Mouse (Mus musculus): ENCODE measurements around the gene Rnf187. TPM values are rescaled to one million over a fixed set of nuclear protein-coding genes. Genes with fewer than 3 reads are reported as not detected.

The Rnf187 gene
- total RNA-seq, 2 experiments from 2014 or later, result 150 to 151 TPM

DNA sequence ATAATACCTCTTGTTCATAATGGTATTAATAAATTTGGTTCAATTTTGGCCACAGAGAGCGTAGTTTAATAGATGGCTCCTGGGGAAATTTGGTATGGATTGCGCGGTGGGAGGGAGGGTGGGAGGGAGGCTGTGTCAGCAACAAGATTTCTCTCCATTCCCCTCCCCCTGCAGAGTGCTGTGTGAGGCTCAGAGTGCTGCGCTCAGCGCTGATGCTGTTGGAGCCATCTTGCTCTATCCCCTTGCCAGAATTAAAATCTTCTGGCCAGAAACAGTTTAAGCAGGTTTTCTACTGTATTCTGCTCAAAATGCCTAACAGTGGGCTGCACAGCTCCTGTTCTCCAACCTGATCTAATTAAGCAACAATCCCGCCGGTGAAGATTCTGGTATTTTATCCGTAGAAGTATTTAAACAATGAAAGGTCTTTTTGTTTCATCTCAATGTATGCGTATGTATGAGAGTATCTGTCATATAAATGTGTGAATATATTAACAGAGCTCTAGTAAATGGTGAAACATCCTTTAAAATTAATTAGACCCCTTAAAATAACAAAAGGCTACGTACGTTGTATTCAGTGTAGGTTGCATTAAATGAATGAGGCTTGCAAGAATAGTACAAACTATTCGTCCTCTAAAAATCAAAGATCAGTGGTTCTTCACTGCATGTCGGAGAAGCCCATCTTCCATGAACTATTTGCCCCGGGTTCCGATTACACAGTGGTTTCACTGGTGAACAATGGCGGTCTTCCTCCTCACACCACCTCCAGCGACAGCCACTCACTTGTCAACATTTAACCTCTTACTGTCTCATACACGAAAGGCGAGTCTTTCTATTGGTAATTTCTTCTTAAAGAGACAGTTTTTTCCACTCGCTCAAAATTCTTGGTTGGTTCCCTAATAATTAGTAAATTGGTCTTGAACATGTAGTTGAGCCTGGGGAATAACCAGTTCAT lies 11.0 kb upstream of the Rnf187 start:
- intact Hi-C loops (cut with DNase I), result loop anchor here (10.0 kb wide), 1 partner anchor 275 kb away; the partner anchor contains the start of gene Arf1
- no peak for DNase-seq

DNA sequence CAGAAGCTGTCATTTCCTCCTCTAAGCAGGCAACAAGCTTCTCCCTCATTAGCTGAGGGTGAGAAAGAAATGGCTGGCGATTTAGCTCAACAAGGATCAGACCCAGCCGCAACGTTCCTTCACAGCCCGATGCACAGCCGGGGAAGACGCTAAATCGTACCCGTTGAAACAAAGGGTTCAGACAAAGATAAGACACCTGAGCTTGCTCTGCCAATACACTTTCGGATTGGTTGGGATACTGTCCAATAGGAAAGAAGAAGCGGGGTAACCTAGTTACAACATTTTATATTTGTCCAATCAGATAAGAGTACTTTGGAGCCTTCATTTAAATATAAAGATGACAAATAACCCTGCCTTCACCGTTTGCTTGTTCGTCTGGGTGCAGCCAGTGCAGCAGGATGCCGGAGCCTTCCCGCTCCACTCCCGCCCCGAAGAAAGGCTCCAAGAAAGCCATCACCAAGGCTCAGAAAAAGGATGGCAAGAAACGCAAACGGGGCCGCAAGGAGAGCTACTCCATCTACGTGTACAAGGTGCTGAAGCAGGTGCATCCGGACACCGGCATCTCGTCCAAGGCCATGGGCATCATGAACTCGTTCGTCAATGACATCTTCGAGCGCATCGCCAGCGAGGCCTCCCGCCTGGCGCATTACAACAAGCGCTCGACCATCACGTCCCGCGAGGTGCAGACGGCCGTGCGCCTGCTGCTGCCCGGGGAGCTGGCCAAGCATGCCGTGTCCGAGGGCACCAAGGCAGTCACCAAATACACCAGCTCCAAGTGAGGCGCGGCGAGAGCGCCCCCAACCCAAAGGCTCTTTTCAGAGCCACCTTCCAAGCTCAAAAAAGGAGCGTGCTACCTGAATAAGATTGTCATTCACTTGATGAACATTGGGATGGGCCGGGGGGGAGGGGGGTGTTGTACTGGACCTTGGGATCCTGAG lies 10.1 kb upstream of the Rnf187 start, which contains the start of gene Hist3h2ba:
Gene Hist3h2ba, plus strand, starts transcription at position 379 of the 938 bp plus-strand sequence.
- intact Hi-C loops (cut with DNase I), result no loop called here

DNA sequence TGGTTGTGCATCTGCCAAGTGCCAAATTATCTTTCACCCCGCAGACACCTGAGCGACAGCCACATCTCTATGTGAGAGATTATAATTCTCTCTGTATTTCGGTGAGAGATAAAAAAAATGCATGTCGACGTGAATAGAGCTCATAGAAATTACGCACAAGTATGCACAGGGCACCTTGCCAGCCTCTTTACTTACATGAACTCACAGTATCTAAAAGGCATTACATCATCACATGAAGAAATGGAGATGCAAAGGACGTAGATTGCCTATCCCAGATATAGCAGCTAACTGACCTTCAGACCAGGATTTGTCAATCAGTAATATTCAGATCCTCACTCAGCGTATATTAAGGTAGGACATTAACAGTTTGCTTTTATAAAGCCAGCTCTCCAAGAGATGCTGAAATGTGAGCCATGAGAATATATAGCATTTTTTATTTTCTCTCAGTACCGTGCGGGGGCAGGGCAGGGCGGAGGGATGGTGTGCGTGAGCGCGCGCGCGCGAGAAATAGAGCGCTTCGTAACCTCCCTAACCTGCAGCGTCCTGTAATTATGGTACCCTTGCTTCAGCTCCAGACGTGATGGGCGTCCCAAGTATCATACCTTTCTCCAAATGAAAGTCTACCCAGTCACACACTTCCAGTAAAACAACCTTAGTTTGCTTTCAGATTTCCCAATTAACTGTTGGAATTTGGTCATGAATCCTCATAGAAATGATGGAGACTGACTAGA lies 9.2 kb upstream of the Rnf187 start:
- intact Hi-C loops (cut with DNase I), result no loop called here
- DNase-seq, result no peak

More for the DNA sequence above, 10.1 kb upstream of the Rnf187 start, which contains the start of gene Hist3h2ba:
- DNase-seq, result peak in 1 of 2 experiments; percentile 35

DNA sequence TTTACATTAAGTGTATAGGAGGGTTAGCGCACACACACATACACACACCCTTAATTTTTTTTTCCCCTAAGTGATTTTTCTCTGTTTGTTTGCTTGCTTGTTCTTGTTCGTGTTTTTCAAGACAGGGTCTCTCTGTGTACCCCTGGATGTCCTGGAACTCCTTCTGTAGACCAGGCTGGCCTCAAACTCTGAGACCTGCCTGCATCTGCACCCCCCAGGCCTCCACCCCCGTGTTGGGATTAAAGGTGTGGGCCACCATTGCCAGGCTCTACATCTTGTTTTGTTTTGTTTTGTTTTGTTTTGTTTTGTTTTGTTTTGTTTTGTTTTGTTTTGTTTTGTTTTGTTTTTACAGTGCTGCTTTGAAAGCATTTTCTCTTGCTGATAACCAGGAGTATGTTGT lies 8.6 kb upstream of the Rnf187 start:
- intact Hi-C loops (cut with DNase I), result no loop called here
- no peak for DNase-seq

DNA sequence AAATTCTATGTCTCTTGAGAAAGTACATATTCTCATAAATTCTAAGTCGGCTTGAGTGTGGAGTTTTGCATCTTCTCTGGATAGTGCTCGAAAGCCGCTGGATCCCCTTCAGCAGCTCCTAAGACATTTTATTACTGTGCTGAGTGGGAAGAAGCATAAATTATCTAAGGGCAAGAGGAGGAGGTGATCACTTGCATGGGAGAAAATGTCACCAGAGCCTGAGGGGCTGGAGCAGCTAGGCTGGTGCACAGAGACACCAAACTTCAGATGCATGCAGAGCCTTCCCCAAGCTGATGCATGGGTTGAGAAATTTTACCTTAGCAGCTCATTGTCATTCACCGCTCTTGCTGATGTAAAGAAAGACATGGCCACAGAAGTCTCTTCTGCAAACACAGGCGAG lies 5.4 kb upstream of the Rnf187 start:
- intact Hi-C loops (cut with DNase I), result no loop called here
- no peak for DNase-seq

DNA sequence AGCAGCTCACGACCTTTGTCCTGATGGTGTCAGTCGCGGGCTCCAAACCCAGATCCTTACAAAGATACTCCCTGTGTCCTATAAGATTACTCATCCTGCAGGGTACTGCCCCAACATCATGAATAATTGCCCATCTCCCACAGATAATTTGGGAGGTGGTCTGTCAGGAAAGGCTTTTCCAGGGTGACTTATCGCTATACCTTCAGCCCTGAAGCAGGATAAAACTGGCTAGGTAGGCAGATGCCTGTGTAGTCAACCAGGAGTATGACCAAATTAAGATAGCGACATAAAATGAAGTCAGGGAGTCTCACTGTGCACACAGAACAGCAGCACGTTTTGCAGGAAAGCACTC lies 348 bp upstream of the Rnf187 start:
- intact Hi-C loops (cut with DNase I), result no loop called here

DNA sequence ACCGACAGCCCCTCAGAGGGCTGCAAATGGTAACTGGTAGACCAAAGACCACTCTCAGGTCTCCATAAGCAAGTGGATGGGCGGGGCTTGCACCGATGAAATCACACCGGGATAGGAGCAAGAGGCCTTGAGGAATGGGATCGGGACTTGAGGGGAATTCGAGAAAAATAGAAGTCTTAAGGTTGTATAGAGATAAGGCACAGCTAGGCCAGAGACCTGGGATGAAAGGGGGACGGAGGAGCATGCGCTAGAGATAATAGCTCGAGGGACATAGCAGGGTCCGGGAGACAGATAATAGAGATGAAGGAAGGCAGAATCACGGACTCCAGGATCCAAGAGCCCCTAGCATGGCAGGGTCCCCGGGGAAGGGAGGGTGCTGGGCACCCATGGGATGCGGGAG lies 807 bp downstream of the Rnf187 start:
- DNase-seq, result no peak
- intact Hi-C loops (cut with DNase I), result no loop called here

More for the DNA sequence above, 348 bp upstream of the Rnf187 start:
- DNase-seq, result no peak

DNA sequence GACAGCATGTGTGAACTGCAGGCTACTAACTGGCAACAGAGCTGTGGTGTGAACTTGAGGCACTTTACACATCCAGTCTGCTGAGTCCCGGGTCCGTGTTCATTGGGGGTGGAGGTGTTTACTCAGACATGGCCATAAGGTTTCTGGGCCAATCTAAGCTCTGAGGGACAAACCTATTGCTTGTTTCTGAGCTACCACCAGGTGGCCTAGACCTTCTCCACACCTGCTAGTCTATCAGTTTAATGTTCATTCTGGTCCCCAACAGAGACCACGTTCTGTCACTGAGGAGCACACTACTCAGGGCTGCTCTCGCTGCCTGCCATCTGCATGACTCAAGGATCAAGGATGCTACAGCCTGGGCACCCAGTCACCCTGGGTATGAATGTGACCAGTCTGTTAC lies 7.1 kb downstream of the Rnf187 start:
- no peak for DNase-seq
- intact Hi-C loops (cut with DNase I), result no loop called here

DNA sequence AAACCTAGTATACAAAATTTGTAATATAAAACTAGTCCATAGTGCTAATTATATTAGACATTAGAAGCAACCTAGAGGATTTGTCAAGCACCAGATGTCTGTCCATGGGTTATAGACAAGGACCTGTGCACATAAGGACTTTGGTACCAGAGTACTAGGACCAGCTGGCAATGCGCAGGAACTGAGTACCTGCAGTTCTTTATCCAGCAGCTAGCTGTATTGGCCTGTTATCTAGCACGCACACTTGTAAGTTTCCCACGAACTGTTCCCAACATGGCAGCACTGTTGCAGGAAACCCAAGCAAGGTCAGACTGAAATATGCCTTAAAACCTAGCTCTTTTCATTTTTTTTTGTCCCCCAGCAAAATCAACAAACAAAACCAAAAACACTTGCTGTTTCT lies 8.5 kb downstream of the Rnf187 start:
- intact Hi-C loops (cut with DNase I), result no loop called here
- DNase-seq, result no peak

DNA sequence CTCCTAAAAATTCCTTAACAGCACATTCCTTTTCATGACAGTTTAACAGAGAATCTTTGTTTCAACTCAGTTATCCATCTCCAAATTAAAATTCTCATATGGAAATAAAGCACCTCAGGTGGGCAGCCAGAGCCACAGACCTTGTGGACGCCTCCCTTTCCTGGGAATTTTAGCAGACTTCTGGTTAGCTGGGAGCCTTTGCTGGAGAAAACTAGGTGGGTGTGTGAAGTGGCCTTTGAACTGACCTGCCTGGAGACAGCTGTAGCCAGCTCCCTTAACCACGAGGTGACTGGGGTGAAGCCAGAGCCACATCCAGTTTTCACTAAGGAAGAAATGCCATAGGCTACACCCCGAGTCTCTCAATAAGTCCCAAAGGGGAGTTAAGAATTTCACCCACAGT lies 9.1 kb downstream of the Rnf187 start:
- DNase-seq, result no peak
- intact Hi-C loops (cut with DNase I), result no loop called here

DNA sequence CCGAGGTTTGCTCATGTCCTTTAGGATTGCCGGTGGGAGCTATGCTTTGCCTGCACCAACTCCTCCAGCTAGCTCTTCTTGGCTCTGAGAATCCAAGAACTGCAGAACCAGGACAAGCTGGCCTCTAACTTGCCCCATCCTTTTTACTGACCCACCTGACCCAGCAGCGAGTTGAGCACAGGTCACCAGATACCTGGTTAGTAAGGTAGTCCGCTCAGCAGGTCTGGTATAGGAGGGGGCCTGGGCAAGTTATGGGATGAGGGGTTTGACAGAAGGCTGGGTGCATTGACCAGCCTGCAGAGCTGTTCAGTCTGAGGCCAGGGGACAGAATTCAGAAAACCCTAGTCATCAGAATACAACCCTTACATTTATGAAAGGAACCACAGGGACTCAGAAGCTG lies 9.7 kb downstream of the Rnf187 start:
- no peak for DNase-seq
- intact Hi-C loops (cut with DNase I), result no loop called here

DNA sequence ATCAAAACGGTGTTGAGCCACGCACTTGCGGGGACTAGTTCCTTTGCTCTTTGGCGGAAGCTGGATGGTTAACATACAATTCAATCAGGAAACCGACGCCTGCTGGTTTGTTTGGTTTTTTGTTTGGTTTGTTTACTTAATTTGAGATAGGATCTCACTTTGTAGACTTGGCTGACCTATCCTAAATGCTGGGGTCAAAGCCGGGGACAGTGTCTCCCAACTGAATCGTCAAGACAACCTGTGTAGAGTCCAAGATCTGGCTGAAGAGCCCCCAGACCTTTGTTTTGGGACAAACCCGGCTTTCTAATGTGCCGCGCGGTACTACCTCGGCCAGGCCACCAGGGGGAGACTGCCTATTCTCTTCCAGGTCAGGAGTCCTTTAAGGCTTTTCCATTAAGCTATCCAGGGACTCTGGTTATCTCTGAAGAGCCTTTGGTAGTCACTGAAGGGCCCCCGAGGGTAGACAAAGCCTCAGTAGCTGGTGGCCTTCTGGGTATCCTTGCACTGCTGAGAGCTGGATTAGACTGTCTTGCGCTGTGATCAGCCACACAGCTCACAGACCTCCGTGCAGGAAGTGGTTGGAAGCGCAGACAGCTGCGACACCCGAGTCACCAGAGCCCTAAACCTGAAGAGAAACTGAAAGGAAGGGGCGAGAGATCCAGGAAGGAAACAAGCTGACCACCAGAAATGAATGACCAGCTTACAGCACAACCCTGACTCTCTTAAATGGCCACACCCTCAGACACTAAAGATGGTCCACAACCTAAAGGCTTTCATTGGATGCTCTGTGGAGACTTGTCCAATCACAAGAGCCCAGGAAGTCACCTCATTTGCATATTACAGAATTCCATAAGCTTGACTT lies 10.7 kb downstream of the Rnf187 start:
- peak; percentile 60 to 77 for DNase-seq
- intact Hi-C loops (cut with DNase I), result no loop called here

DNA sequence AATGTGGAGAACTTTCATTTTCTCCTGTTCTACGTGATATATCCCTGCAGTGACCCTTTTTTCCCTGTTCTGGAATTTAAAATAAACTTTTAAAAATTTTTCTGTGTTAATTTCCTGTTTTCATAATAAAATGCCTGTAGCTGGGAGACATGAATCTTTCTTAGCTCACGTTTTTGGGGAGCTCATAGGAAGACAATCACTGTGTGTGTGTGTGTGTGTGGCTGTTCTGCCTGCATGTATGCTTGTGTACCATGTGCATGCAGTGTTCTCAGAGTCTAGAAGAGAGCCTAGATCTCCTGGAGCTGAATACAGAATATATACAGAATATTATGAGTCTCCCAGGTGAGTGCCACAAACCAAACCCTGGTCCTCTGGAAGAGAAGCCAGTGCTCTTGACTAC lies 11.7 kb downstream of the Rnf187 start:
- no peak for DNase-seq
- intact Hi-C loops (cut with DNase I), result no loop called here

DNA sequence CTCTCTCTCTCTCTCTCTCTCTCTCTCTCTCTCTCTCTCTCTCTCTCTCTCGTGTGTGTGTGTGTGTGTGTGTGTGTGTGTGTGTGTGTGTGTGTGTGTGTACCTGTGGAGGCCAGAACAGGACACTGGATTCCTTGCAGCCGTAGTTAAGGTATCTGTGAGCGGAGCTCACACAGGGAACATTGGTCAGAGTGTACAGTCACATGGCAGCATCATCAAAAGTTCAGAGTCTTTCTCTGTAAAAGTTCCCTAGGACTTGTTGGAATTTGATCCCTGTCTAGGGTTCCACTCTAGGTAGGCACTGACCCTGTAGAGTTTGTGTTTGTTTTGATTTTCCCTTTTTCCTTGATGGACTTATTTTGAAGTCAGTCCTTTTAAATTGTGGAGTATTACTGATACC lies 12.1 kb downstream of the Rnf187 start:
- intact Hi-C loops (cut with DNase I), result no loop called here

DNA sequence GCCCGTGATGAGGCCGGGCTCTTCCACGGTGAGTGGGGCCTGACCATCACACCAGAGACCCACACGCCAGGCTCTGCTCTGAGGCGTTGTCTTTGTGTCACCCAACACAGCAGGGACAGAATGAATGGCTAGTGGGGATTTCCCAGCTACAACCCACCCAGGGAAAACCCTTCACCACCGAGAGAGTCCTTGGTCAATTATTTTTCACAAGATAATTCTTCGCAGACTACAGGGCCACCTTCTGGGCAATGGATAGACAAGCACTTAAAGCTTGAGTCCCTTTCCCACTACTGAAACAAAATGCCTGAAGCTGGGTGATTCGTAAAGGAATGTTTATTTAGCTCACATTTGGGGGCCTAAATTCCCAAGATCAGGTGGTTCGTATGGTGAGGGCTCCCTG lies 16.3 kb downstream of the Rnf187 start:
- intact Hi-C loops (cut with DNase I), result no loop called here
- DNase-seq, result no peak

More for the DNA sequence above, 12.1 kb downstream of the Rnf187 start:
- no peak for DNase-seq

DNA sequence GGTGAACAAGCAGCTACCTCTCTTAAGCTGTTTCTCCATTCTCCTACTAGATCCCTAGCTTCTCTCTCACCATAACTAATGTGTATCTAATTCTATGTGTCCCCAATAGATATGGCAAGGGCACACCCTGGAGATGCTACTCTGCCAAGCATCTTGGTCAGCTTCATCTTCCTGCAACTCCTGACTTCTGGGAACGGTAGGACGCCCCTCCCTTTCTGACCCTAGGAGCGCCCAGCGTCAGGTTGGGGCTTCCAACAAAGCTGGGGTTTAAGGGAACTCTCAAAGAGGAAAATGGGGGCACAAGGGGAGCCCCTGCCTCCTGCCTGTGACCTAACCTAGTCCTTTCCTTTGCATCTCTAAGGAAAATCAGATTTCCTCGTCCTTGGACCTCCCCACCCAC lies 20.0 kb downstream of the Rnf187 start:
- DNase-seq, result no peak
- intact Hi-C loops (cut with DNase I), result no loop called here

DNA sequence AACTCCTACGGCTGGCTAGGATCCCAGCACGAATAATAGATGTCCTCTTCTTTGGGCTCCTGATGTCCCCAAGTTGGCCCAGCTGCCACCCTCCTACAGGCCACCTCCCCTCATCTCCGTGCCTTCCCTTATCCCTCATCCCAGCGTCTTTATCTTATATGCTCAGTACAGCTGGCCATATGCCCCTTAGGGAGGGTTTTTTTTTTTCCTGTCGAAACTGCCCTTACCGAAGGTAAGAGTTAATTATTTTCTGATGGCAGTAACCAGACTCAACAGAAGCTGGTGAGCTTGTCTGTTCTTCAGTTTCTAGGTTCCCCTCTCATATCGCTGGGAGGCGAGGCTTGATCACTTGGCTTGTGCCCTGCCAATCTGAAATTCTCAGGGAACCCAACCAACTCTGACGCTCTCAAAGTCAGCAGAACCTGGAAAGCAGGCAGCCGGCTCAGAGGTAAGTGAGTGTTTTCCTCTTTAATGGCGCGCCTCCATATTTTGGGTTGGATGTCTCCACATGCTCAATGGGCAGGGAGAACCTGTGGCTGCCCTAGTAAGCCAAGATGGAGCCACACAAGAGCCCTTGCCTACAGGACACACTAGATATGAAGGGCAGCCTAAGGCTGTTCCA lies 20.9 kb downstream of the Rnf187 start, which contains the start of gene Btnl10:
Gene Btnl10, plus strand, starts transcription at position 164 of the 622 bp plus-strand sequence.
- intact Hi-C loops (cut with DNase I), result no loop called here

DNA sequence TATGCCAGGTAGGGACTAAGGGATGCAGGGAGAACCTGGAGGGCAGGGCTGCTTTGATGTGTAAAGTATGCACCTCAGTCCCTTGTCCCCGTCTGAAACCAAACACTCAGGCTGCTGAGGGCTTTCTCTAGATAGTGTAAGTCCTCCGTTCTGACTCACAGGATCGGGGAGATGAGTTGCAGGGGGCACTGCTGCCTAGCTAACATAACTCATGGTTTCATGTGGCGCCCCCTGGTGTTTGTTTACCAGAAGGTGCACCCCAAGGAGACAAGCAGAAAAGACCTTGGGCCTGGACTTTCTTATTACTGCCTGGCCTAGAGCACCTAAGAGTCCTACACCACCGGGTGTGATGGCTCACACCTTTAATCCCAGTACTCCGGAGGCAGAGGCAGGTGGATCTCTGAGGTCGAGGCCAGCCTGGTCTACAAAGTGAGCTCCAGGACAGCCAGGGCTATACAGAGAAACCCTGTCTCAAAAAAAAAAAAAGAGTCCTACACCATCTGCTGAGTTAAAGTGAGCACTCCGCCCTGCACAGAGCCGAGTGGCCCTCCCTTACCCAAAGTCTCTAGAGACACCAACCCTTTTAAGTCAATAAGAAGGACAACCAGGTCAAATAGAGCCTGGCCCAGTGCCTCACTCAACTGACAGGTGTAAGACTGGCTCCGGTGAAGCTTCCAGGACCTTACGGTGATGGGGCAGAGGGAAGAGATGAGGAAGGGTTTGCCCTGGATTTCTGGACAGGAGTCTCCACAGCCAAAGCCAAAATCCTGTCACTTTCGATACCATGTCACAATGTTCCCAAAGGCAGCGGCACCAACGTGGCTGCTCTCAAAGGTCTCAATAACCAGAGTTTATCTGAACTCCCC lies 21.6 kb downstream of the Rnf187 start:
- DNase-seq, result peak; percentile 40 to 46
- intact Hi-C loops (cut with DNase I), result no loop called here

More for the DNA sequence above, 20.9 kb downstream of the Rnf187 start, which contains the start of gene Btnl10:
- no peak for DNase-seq

Measured in heart, postnatal 14 days (tissue).